Mouse (Mus musculus) liver, adult 2 months (tissue): Measurements from ENCODE around the gene Akap8.

Experiments
- CTCF ChIP-seq: fragments of 200-500 bp; IDR thresholded peaks from 2 replicates; pipeline ENCODE4 v1.5.1; 2011; ENCODE audit warnings: low read depth, low read length, control low read depth
- POLR2A ChIP-seq: fragments of 200-500 bp; IDR thresholded peaks from 2 replicates; pipeline ENCODE4 v1.6.1; 2011; ENCODE audit warnings: low read length, control low read depth; ENCODE audit not compliant: insufficient read depth; ENCODE audit errors: extremely low read depth

DNA sequence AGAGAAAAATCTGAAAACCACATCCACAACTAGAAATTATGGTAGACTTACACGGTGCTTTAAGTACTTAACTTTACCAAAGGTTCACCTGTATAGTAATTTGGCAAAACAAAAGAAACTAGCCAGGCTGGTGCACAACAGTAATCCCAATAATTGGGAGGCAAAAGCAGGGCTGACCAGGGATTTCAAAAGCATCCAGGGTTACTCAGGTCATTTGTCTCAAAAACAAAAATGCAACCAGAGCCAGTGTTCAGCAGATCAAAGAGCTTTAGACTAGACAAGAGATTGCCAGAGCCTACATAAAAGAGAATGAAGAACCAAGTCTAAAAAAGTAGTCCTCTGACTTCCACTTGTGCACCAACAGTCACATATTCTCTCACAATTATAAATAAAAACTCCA is 43.8 kb downstream of the Akap8 start:
- TF ChIP-seq CTCF (no peak), POLR2A (no peak)
